Mouse (Mus musculus) G1E-ER4 (cell line): ENCODE measurements around the gene Desi1. TPM values are rescaled to one million over a fixed set of nuclear protein-coding genes. Genes with fewer than 3 reads are reported as not detected.

Experiments used
- GATA1 ChIP-seq: IDR thresholded peaks from one replicate; pipeline ENCODE4 v1.8.0; 2012; ENCODE audit warnings: low read length, inconsistent platforms
- polyA plus RNA-seq: library from polyadenylated mRNA; stranded (reverse); fragments of >175 nt; gene quantifications from 2 replicates; pipeline ENCODE4 v1.2.3, GENCODE M21; 2012

Gene Desi1
- 45.7 and 65.4 TPM in 2 replicates for polyA plus RNA-seq

- no peak for TF ChIP-seq GATA1
Measured at GRCm38 (mm10) chr15:82033762-82034161, at the start of gene Desi1. Gene Desi1, minus strand, starts transcription at chr15:82033862.

GRCm38 (mm10) chr15:82081161-82081560, 47.5 kb upstream of the Desi1 start:
- TF ChIP-seq GATA1 = no peak

GRCm38 (mm10) chr15:82079883-82080282, 46.2 kb upstream of the Desi1 start:
- TF ChIP-seq GATA1 = no peak

- no peak for TF ChIP-seq GATA1
Measured at GRCm38 (mm10) chr15:82073490-82073889, 39.8 kb upstream of the Desi1 start.

- TF ChIP-seq GATA1 = no peak
Measured at GRCm38 (mm10) chr15:82071816-82072469, 38.3 kb upstream of the Desi1 start.

GRCm38 (mm10) chr15:82069898-82070297, 36.2 kb upstream of the Desi1 start, which contains the start of gene Mei1:
Gene Mei1, plus strand, starts transcription at chr15:82069996.
- no peak for TF ChIP-seq GATA1

GRCm38 (mm10) chr15:82065511-82065910, 31.8 kb upstream of the Desi1 start:
- no peak for TF ChIP-seq GATA1

- TF ChIP-seq GATA1 = no peak
Measured at GRCm38 (mm10) chr15:82063909-82064308, 30.2 kb upstream of the Desi1 start.

- no peak for TF ChIP-seq GATA1
Measured at GRCm38 (mm10) chr15:82058719-82059201, 25.1 kb upstream of the Desi1 start, which contains the start of gene 4930407I10Rik. Gene 4930407I10Rik, plus strand, starts transcription at chr15:82059151.

GRCm38 (mm10) chr15:82052544-82052943, 18.9 kb upstream of the Desi1 start:
- TF ChIP-seq GATA1 = no peak

- no peak for TF ChIP-seq GATA1
Measured at GRCm38 (mm10) chr15:82047080-82047883, 13.6 kb upstream of the Desi1 start, which contains the start of gene Snu13. Gene Snu13, minus strand, starts transcription at chr15:82047598.

- TF ChIP-seq GATA1 = no peak
Measured at GRCm38 (mm10) chr15:82046246-82046891, 12.7 kb upstream of the Desi1 start.

- TF ChIP-seq GATA1 = no peak
Measured at GRCm38 (mm10) chr15:82044166-82044784, 10.6 kb upstream of the Desi1 start.

- no peak for TF ChIP-seq GATA1
Measured at GRCm38 (mm10) chr15:82040650-82041049, 7.0 kb upstream of the Desi1 start.

- no peak for TF ChIP-seq GATA1
Measured at GRCm38 (mm10) chr15:82035904-82036689, 2.4 kb upstream of the Desi1 start.
